Mouse (Mus musculus): Measurements from ENCODE around the gene Lamtor4.

DNA sequence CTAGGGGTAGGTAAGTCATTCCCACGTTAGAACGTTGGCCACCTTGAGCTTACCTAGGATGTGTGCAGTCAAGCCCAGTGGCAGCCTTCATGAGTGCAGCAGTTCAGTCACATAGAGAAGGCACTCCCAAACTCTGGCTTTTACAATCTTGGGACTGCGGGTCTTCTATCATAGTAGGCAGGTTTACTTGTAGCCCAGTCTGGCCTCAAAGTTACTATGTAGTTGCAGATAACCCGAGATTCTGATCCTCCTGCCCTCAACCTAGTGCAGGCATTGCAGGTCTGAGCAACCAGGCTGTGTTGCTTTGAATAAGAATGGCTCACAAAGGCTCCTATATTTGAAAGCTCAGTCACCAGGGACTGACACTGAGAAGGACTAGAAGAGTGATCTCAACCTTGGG lies 28.8 kb upstream of the Lamtor4 start:
- TF ChIP-seq TAL1 (IDR thresholded peaks at IDR 0.05; ENCODE audit: low read length) (no peak), GATA1 (IDR thresholded peaks at IDR 0.05; ENCODE audit: low read length) (no peak)
